Mouse (Mus musculus) brain, adult 10 weeks (tissue): ENCODE results near the gene Tmub2. TPM values are rescaled to one million over a fixed set of nuclear protein-coding genes. Genes with fewer than 3 reads are reported as not detected.

Experiments used
- polyA plus RNA-seq: library from polyadenylated mRNA; stranded (reverse); fragments of 350-450 nt; fragmentation: Illumina TruSeq; extraction: RNeasy Lipid Tissue Mini Kit (QIAGEN cat#74804); gene quantifications from one replicate; pipeline ENCODE4 v1.2.3, GENCODE M21; 2015; ENCODE audit warnings: low read depth, low replicate concordance

The Tmub2 gene
- 92.1 TPM for polyA plus RNA-seq

GRCm38 (mm10) chr11:102284501-102285094 lies at the start of gene Tmub2:
Tmub2 (plus strand) TSS chr11:102284931.

GRCm38 (mm10) chr11:102248630-102249230 lies 36.0 kb upstream of the Tmub2 start, which contains the start of gene BC030867:
BC030867 (plus strand) TSS chr11:102248882.

GRCm38 (mm10) chr11:102268520-102269244 lies 16.0 kb upstream of the Tmub2 start, which contains the start of gene Asb16:
Asb16 (plus strand) TSS chr11:102268743.

GRCm38 (mm10) chr11:102296491-102297472 lies 12.1 kb downstream of the Tmub2 start, which contains the start of gene Atxn7l3:
Atxn7l3 (minus strand) TSS chr11:102296631.

GRCm38 (mm10) chr11:102319410-102319792 lies 34.7 kb downstream of the Tmub2 start, which contains the start of gene Ubtf:
Ubtf (minus strand) TSS chr11:102319742.

Other genes with a start within 250 kb of the Tmub2 start
- 0.25 TPM for gene Cd300lg, start 243.4 kb upstream of the Tmub2 start, polyA plus RNA-seq
- 87.5 TPM for gene Mpp2, start 196.4 kb upstream of the Tmub2 start, polyA plus RNA-seq
- not detected for gene Ppy, start 183.6 kb upstream of the Tmub2 start, polyA plus RNA-seq
- not detected for gene Pyy, start 177.1 kb upstream of the Tmub2 start, polyA plus RNA-seq
- gene Nags, start 139.4 kb upstream of the Tmub2 start, polyA plus RNA-seq, result not detected
- 25.8 TPM for gene Tmem101, start 128.5 kb upstream of the Tmub2 start, polyA plus RNA-seq
- gene Lsm12, start 99.6 kb upstream of the Tmub2 start, polyA plus RNA-seq, result 26.1 TPM
- gene G6pc3, start 95.3 kb upstream of the Tmub2 start, polyA plus RNA-seq, result 61.4 TPM
- 122 TPM for gene Hdac5, start 54.8 kb upstream of the Tmub2 start, polyA plus RNA-seq
- gene BC030867, start 36.0 kb upstream of the Tmub2 start, polyA plus RNA-seq, result 2.6 TPM
- 3.1 TPM for gene Asb16, start 16.2 kb upstream of the Tmub2 start, polyA plus RNA-seq
- gene Atxn7l3, start 11.7 kb downstream of the Tmub2 start, polyA plus RNA-seq, result 175 TPM
- gene Ubtf, start 34.8 kb downstream of the Tmub2 start, polyA plus RNA-seq, result 89.6 TPM
- not detected for gene Slc4a1, start 81.3 kb downstream of the Tmub2 start, polyA plus RNA-seq
- 388 TPM for gene Rundc3a, start 108.5 kb downstream of the Tmub2 start, polyA plus RNA-seq
- gene Slc25a39, start 123.0 kb downstream of the Tmub2 start, polyA plus RNA-seq, result 84.6 TPM
- gene Grn, start 145.4 kb downstream of the Tmub2 start, polyA plus RNA-seq, result 50.6 TPM
- 45.0 TPM for gene Fam171a2, start 162.8 kb downstream of the Tmub2 start, polyA plus RNA-seq
- gene Itga2b, start 185.2 kb downstream of the Tmub2 start, polyA plus RNA-seq, result 4.9 TPM